Mouse (Mus musculus): ENCODE measurements around the gene 9430097D07Rik.

9430097D07Rik gene

GRCm38 (mm10) chr2:32568149-32568548, 7.3 kb downstream of the 9430097D07Rik start:
- intact Hi-C loops (cut with DNase I): loop anchor here (5.0 kb wide), 1 partner anchor 166 kb away; no protein-coding TSS in a partner anchor

- intact Hi-C loops (cut with DNase I): loop anchor here (1.0 to 5.0 kb wide), 2 partner anchors 78 to 164 kb away; no protein-coding TSS in a partner anchor
Observed at GRCm38 (mm10) chr2:32566536-32567063, 8.9 kb downstream of the 9430097D07Rik start.

GRCm38 (mm10) chr2:32559570-32559969, 15.9 kb downstream of the 9430097D07Rik start:
- intact Hi-C loops (cut with DNase I): no loop called here

- intact Hi-C loops (cut with DNase I): no loop called here
Observed at GRCm38 (mm10) chr2:32556019-32556418, 19.5 kb downstream of the 9430097D07Rik start.

DNA sequence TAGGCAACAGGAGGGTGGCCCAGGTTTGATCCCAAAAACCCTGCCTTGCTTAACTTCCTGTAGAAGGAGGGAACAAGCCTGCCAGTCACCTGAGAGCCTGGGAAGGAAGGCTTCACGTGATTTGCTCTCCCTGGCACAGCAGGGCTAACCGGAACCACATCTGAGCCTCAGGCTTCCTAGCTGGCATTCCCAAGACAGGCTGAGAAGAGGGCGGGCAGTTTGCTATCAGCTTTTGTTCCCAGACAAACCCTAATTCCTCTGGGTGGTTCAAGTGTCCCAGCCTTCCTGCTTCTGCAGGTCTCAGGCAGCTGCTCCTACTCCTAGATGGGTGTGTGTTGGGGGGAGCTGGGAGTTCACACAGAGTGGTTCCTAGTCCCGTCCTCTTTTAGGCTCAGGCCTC, 20.0 kb downstream of the 9430097D07Rik start:
- intact Hi-C loops (cut with DNase I): no loop called here

DNA sequence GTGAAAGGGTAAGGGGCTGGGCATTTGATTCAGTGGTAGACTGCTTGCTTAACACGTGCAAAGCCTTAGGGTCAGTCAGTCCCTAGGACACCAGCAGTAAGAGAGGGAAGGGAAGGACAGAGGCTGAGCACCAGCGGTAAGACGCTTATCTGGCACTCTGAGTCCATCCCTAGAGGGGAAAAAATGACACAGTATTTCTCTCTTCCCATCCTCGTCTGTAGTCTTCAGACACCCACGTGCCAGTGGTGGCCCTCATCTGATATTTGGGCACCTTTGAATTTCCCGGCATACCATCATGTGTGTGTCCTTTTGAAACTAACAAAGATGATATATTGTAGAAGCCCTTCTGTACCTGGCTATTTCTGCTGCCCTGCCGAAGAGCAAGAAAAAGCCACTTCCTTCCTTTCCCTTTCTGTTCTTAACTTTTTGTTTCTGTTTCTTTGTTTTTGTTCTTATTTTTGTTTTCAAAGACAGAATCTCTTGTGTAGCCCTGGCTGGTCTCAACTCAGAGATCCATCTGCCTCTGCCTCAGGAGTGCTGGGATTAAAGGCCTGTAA, 21.8 kb downstream of the 9430097D07Rik start:
- intact Hi-C loops (cut with DNase I): loop anchor here (5.0 kb wide), 1 partner anchor 56 kb away; no protein-coding TSS in a partner anchor

- intact Hi-C loops (cut with DNase I): loop anchor here (5.0 kb wide), 1 partner anchor 54 kb away; no protein-coding TSS in a partner anchor
Observed at GRCm38 (mm10) chr2:32551236-32551635, 24.2 kb downstream of the 9430097D07Rik start.

DNA sequence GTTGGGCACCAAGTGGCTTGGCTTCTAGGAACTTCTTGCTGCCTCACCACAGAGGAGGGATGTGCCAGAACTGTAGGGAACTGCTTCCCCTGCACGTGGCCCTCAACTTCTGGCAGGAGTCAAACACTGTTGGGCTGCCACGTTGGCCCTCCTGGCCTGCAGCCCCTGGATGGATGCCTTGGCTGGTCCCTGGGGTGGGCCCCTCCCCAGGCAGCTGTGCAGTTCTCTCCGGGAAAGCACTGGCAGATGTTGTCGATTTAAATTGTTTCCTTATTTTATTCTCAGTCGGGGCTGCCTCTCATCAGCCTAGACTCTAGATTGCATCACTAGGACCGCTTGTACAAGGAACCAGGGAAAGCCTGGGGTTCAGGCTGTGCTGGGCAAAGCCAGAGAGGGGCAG, 25.7 kb downstream of the 9430097D07Rik start:
- intact Hi-C loops (cut with DNase I): loop anchor here (5.0 kb wide), 1 partner anchor 52 kb away; no protein-coding TSS in a partner anchor

DNA sequence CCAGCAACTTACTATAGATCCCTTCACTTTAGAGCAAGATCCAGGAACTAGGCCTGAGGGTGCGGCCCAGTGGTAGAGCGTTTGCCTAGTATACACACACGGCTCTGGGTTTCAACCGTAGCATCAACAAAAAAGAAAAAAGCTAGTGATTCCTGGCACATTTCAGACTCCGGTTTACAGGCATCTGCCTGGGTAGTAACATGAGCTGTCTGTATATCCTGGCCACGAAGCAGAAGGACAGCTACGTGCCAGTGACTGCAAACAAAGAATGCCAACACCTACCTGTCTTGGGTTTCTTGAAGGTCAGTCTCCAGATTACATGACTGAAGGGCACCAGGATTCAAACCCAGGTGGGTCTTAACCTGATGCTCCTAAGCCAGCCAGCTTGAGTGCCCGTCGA, 26.3 kb downstream of the 9430097D07Rik start:
- intact Hi-C loops (cut with DNase I): no loop called here

DNA sequence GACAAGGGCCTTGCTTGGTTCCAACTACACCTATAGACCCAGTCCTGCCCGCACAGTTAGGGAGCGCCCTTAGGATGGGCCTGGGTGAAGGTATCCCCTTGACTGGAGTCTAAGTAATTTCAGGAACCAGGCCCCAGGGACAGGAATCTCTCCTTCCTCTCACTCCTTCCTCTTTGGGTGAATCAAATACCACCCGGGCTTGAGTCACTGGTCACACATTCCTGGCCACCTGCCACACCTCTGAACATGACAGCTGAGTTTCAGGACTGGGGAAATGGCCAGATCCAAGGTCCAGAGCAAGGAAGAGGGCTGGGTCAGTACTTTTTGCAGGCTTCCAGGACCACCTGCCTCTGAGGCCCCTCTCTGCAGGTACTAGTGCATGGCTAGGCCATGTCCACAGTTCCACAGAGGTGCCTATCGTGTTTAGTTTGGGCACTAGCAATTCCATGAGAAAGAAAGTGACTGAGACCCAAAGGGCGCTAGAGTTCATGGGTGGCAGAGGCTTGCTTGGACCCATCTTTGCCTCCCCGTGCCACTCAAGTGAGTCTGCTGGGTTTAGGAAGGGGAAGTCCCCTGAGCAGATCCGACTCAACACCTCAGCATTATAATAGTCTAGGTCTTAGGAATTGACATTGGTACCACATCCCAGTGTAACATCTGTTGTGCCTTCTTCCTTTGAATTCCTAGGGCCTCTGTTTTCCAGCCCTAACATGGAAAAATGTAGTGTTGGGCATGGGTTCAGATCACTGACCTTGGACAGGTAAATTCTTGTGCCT, 27.3 kb downstream of the 9430097D07Rik start:
- intact Hi-C loops (cut with DNase I): no loop called here

- intact Hi-C loops (cut with DNase I): no loop called here
Observed at GRCm38 (mm10) chr2:32547380-32547779, 28.1 kb downstream of the 9430097D07Rik start.

- intact Hi-C loops (cut with DNase I): no loop called here
Observed at GRCm38 (mm10) chr2:32546951-32547350, 28.5 kb downstream of the 9430097D07Rik start.

DNA sequence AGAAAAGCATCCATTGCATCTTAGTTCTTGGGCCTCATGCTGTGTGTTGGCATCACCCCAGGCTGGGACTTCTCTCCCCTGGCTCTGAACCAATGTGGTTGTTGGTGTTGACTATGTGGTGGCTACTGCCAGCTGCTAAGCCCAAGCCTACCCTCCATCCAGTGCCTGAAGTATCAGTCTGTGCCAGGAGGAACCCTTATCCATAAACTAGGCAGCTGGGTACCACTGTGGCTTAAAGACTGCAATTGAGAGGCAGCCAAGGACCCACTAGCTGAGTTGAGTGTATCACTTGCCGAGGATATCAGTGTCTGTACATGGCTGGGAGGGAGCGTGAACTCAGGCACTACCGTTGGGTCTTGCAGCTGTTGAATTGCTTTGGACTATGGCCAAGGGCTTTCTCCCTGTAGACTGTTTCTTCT, 32.4 kb downstream of the 9430097D07Rik start:
- intact Hi-C loops (cut with DNase I): no loop called here

- intact Hi-C loops (cut with DNase I): no loop called here
Observed at GRCm38 (mm10) chr2:32541986-32542573, 33.4 kb downstream of the 9430097D07Rik start.

GRCm38 (mm10) chr2:32541333-32541908, 34.1 kb downstream of the 9430097D07Rik start:
- intact Hi-C loops (cut with DNase I): no loop called here

GRCm38 (mm10) chr2:32539452-32539981, 36.0 kb downstream of the 9430097D07Rik start:
- intact Hi-C loops (cut with DNase I): no loop called here

DNA sequence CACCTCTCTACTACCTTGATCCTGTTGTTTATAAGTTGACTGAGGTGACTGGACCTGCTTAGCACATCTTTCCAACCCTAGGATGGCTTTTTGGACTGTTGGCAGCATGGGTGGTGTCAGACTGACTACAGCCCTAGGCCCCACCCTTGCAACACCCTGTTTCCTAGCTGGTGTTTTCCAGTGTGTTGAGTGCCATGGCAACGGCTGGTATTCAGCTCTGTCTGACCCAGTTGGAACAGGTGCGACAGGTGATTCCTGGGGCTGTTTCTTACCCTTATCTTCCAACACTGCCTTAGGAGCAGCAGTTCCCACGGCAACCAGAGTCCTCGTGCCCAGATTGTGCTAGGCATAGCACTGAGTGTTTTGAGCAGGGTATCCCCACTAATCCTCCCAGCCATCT, 37.0 kb downstream of the 9430097D07Rik start:
- intact Hi-C loops (cut with DNase I): no loop called here

- intact Hi-C loops (cut with DNase I): no loop called here
Observed at GRCm38 (mm10) chr2:32537941-32538340, 37.5 kb downstream of the 9430097D07Rik start.

DNA sequence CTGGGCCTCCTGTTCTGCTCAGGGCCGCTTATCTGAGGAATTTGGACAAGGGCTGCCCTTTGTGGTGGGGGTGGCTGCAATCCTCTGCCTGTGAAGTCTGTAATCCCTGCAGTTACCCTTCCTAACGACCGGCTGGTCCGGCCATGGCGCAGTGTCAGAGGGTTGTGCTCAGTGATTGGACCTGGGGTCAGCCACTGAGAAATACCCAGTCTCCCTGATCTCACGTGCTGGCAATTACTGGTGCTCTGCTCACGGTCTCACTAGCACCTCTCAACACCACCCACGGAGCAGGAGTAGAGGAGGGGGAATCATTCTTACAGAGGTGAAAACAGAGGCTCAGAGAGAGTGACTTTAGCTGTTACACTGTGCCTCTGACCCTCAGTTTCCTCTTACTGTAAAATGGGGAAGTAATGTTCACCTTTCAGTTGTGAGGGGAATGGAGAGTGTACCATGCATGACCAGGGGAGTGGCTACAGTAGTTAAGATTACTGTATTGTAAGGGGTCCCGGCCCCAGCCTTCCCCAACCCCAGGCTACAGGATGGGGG, 38.1 kb downstream of the 9430097D07Rik start:
- intact Hi-C loops (cut with DNase I): no loop called here

DNA sequence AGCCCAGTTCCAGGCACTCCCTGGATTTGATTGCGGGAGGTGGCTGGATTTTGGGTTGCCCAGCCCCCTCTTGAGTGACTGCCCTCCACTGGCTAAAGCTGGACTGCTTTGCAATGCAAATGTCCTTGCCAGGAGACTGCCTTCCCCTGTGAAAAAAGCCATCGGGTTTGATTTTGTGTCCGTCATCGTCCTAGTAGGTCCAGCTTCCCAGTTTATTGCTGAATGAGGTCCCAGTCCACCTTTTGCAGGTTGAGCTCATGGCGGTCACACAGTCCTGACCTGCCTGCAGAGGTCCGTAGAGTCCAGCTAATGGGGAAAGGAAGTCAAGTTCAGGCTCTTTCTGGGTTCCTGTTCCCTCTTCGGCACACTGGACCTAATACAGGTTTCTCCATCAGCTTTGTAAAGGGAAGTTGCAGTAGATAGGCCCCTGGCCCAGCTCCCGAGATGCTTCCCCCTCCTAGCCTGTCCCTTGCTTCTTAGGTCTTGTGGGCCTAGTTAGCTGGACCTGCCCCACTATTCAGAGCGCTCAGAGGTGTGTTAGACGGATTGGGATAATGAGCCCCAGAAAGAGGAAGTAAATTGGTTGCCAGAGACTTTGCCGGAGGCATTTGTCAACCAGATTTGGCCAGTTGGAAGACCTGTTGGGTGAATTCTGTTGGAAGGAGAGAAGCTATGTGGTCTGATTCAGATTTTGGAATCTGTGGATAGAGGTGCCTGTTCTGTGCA, 38.7 kb downstream of the 9430097D07Rik start:
- intact Hi-C loops (cut with DNase I): no loop called here
